ENCODE assay signal across 8 mouse cellular contexts in the genomic region with DNA sequence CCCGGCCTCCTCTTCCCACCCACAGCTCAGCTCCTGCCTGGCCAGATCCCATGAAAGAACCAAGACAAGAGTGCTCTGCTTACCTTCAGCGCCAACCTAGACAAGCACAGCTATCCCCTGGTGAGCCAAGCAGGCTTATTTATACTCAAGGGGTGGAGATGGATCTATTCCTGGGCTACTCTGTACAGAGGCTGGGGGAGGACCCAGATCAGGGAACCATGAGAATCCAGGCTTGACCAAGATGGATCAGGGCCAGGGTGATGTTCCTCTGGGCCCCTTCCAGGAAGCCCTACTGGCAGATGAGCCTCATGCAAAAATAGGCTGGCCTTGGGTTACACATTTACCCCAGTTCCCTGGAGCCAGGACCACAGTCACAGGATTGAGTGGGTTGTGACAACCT. TPM values are rescaled to one million over a fixed set of nuclear protein-coding genes. Genes with fewer than 3 reads are reported as not detected.
DNase-seq lines count a peak whose midpoint lies in the region; ATAC-seq and TF ChIP-seq lines count a peak whose summit lies in the region.

A gene (minus strand): TSS at position 114 of the 400 bp plus-strand sequence.

- no peaks in the 10 kb centered on the region for H3K9me3 ChIP-seq in midbrain, embryonic 14.5 days (ENCODE audit: control insufficient read depth, low read length)

- H3K4me3 ChIP-seq in cerebellum, adult 2 months (replicated peaks; ENCODE audit: insufficient read depth, low read depth, low read length) = peak within 1 kb of the TSS; percentile 13
- H3K4me3 ChIP-seq in left cerebral cortex, adult 2 months = no peak within 1 kb of the TSS
- H3K4me3 ChIP-seq in midbrain, embryonic 14.5 days (replicated peaks; ENCODE audit: low read depth, low read length) = no peak within 1 kb of the TSS

- H3K4me1 ChIP-seq in cerebellum, adult 2 months (ENCODE audit: control insufficient read depth, insufficient read depth, low read length) = peaks cover 41% of the 10 kb centered on the region
- H3K4me1 ChIP-seq in midbrain, embryonic 14.5 days (ENCODE audit: control insufficient read depth, insufficient read depth, low read length) = no peaks in the 10 kb centered on the region

- intact Hi-C loops in left cerebral cortex, adult 2 months (cut with DNase I) = no loop called here

- no peak for ATAC-seq in midbrain, embryonic 14.5 days (ENCODE audit: low FRiP score, low TSS enrichment)

- no peaks in the 10 kb centered on the region for H3K36me3 ChIP-seq in midbrain, embryonic 14.5 days (ENCODE audit: control insufficient read depth, insufficient read depth, low read length)

- no peak within 1 kb of the TSS for H3K4me2 ChIP-seq in midbrain, embryonic 14.5 days (ENCODE audit: low read length)

- peak in 1 of 2 experiments; percentile 48 for DNase-seq in layer of hippocampus, adult 18-20 months (ENCODE audit: low spot score in 2 of 2)
- DNase-seq in layer of hippocampus, adult 9-11 months = no peak
- DNase-seq in cerebellum, adult 2 months = peak; percentile 65 to 66
- DNase-seq in heart, adult 9 months (ENCODE audit: low spot score in 2 of 2) = peak; percentile 79 to 81
- DNase-seq in left cerebral cortex, adult 2 months (ENCODE audit: extremely low spot score in 1 of 2, low spot score in 2 of 2) = no peak
- peak; percentile 73 for DNase-seq in ovary, postnatal 36 days (ENCODE audit: low spot score)
- no peak for DNase-seq in spleen, postnatal 10 days (ENCODE audit: low spot score in 2 of 2)
- no peak for DNase-seq in midbrain, embryonic 14.5 days

- 18% methylated on average over 2 of the region's 2 CpGs for WGBS in cerebellum, adult 2 months
- 93% methylated on average over 2 of the region's 2 CpGs for WGBS in midbrain, embryonic 14.5 days

- H3K9ac ChIP-seq in midbrain, embryonic 14.5 days (replicated peaks; ENCODE audit: low read length) = no peak within 1 kb of the TSS

- no peak for TF ChIP-seq POLR2A in cerebellum, adult 2 months (IDR thresholded peaks at IDR 0.05; ENCODE audit: borderline replicate concordance, insufficient read depth, low read length)

- no peak for TF ChIP-seq CTCF in cerebellum, adult 2 months (IDR thresholded peaks at IDR 0.05; ENCODE audit: borderline replicate concordance, insufficient read depth, low read depth, low read length)
- no peak for TF ChIP-seq CTCF in left cerebral cortex, adult 2 months (IDR thresholded peaks at IDR 0.05)

- H3K27ac ChIP-seq in cerebellum, adult 2 months (ENCODE audit: insufficient read depth, low read length) = peak within 1 kb of the TSS; percentile 43; the same call in 1 of the 2 replicates
- peak within 1 kb of the TSS; percentile 81 for H3K27ac ChIP-seq in left cerebral cortex, adult 2 months
- H3K27ac ChIP-seq in midbrain, embryonic 14.5 days (replicated peaks; ENCODE audit: low read depth, low read length) = no peak within 1 kb of the TSS

- no peaks in the 10 kb centered on the region for H3K27me3 ChIP-seq in cerebellum, adult 2 months (ENCODE audit: control insufficient read depth, insufficient read depth, low read length)
- no peaks in the 10 kb centered on the region for H3K27me3 ChIP-seq in midbrain, embryonic 14.5 days (ENCODE audit: control insufficient read depth, insufficient read depth, low read length)

RNA-seq across cellular contexts. Expression of the gene that starts here (rescaled TPM):
- 10 to 100 TPM; 26.0 to 31.4 TPM for total RNA-seq in layer of hippocampus, adult 18-20 months (2021)
- polyA plus RNA-seq in cerebellum, adult 2 months (2012; rRNA removed) = 125 and 129 TPM in 2 replicates
- 10 to 100 TPM; 13.3 to 17.8 TPM for total RNA-seq in left cerebral cortex, adult 2 months (2021)
- polyA plus RNA-seq in midbrain, embryonic 14.5 days (2014; fragmentation: Nextera tagmentation; extraction: Ambion mirVana) = 0.25 and 0.26 TPM in 2 replicates

Comparison
In these comparisons a context has a peak if more than half of its experiments do, and no peak if none do; other contexts are left out.
1. RNA of the gene that starts here (polyA plus RNA-seq): 125 to 129 TPM in cerebellum, adult 2 months; 0.25 to 0.26 TPM in midbrain, embryonic 14.5 days; every median in the first group is over 100 times any median in the second.
2. DNase-seq: peak in cerebellum, adult 2 months (2 of 2), heart, adult 9 months (2 of 2) and ovary, postnatal 36 days (single experiment); none in layer of hippocampus, adult 9-11 months (single experiment), left cerebral cortex, adult 2 months (0 of 2), spleen, postnatal 10 days (0 of 2) and midbrain, embryonic 14.5 days (single experiment).